Mouse (Mus musculus): ENCODE measurements at regions not wholly inside any gene's neighbourhood (a gene's known extent, or its start where the extent isn't known, plus 50 kb on each side); places are given as distances from the start of the nearest gene placed in this dataset.

DNA sequence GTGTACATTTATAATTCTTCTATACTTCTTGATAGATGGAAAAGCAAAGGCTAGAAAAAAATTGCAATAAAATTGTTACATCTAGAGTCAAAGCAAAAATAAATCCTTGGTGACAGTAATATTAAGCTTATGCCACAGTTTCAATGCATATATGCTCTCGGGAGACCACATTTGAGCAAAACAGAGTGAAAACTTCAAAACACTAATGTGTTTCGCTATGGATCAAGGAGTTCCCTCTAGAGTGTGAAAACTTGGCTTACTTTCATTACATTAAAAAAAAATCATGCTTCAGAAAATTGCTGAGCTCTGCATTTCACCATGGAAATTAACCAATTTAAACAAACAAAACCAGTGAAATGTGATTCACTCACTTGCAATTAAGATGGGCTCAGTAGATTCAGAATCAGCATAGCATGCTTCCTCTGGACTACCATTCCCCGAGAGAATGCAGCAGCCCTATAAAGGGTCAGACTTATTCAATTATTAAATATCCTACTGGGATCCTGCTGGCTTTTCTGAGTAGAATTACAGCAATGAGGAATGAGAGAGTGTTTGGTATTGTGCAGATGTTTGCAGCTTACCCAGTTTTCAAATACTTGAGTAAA lies 888.7 kb upstream of the Slitrk1 start:
- CTCF ChIA-PET, result no interaction called here
- in situ Hi-C loops (cut with MboI; ENCODE audit: low pct_unique_long_range_greater_than_20kb), result no loop called here
- H3K27me3 ChIP-seq, result no peaks in the 10 kb centered on the region
- DNase-seq (ENCODE audit: low read depth, low spot score) (no peak), ATAC-seq (no peak)
- POLR2A ChIA-PET, result no interaction called here
- TF ChIP-seq CTCF (IDR thresholded peaks at IDR 0.05), result no peak

DNA sequence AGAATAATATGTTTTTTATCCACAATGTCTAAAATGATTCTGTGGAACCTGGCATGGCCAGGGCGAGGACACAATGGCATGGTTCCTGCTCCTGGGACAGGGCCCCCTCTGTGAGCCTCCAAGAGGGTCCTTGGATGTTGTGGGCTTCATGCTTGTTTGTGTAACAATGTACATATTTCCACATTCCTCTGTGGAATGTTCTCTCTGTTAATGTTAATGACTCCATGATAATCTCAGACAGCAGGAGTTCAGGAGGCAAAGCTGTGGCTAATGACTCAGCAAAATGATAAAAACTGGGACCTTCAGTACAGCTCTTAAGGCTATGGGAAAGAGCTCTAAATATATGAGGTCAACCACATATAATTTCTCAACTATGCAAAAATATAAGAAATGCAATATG lies 858.3 kb upstream of the Slitrk1 start:
- in situ Hi-C loops (cut with MboI; ENCODE audit: low pct_unique_long_range_greater_than_20kb), result no loop called here
- ChIA-PET CTCF (no interaction called here), POLR2A (no interaction called here)
- DNase-seq (ENCODE audit: low read depth, low spot score) (no peak), ATAC-seq (no peak)
- TF ChIP-seq CTCF (IDR thresholded peaks at IDR 0.05), result no peak
- no peaks in the 10 kb centered on the region for H3K27me3 ChIP-seq

DNA sequence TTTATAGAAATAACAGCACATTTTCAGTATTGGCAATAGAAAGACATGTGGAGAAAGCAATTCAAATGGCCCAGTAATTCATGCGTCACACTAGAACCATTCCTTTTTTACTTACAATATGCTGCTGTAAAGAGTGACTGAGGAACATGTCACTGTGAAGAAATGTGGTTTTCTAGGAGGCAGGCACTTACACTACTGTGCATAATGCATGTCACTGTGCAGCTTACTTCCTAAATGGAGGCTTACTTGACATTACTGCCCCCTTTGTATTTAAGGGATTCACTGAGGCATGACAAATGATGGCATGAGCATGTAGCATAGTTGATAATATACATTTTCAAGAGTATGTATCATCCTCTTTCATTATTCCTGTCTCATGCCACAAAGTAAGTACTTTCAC lies 846.9 kb upstream of the Slitrk1 start:
- CTCF ChIA-PET, result no interaction called here
- POLR2A ChIA-PET, result no interaction called here
- DNase-seq (ENCODE audit: low read depth, low spot score) (no peak), ATAC-seq (no peak)
- H3K27me3 ChIP-seq, result no peaks in the 10 kb centered on the region
- TF ChIP-seq CTCF (IDR thresholded peaks at IDR 0.05), result no peak
- in situ Hi-C loops (cut with MboI; ENCODE audit: low pct_unique_long_range_greater_than_20kb), result no loop called here
